Mouse (Mus musculus): Measurements from ENCODE around the gene Ebf1.

Ebf1 gene

DNA sequence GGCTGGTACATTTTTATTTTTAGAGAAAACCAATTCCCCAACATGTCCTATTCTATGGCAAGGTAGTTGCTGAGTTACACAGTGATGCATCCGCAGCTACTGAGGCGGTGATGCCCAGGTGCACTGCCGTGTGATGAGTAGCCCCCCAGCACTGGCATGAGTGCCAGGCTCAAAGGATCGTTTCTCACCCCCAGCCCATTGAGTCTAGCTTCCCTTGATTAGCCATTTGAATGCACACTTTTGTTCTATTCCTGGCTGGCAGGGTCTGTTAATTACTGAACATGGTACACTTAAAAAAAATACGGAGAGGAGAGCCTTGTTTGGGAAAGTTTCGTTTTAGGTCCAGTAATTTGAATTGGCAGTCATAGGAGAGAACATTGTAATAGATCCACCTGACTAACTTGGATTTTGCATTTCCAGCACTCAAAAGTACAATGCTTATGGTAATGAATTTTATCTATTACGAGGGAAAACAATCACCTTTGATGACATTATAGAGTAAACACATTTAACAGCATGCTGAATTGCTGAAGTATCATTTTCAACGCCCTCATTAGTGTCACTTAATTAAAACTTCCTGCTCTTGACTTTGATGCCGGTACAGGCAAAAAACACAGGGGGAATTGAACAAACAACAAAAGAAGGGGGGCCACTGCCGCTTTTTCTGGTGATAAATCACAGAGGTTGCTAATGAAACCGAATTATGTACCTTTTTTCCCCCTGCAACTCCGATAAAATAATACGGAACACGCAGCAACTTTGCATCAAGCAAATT, 167.3 kb downstream of the Ebf1 start:
- DNase-seq (ENCODE audit: low spot score) = no peak

GRCm38 (mm10) chr11:44785063-44785462, 167.9 kb downstream of the Ebf1 start:
- DNase-seq (ENCODE audit: low spot score) = no peak

GRCm38 (mm10) chr11:44785479-44785878, 168.4 kb downstream of the Ebf1 start:
- no peak for DNase-seq (ENCODE audit: low spot score)

DNA sequence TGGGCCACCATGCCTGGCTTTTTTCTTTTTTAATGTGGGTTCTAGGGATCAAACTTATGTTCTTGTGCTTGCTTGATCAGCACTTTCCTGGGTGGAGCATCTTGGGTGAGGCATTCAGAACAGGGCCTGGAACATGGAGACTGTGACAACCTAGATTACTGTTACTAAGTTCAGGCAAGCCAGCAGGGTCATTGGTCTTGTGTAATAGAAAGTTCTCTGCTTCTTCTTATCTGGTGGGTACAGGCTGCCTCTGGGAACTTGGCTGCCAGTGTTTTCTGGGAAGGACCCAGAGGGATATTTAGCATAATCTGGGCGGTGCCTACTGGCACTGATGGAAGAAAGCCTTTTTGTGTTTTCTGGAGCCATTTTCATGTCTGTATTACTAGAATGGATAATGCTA, 170.9 kb downstream of the Ebf1 start:
- DNase-seq (ENCODE audit: low spot score) = no peak

GRCm38 (mm10) chr11:44792816-44793215, 175.7 kb downstream of the Ebf1 start:
- no peak for DNase-seq (ENCODE audit: low spot score)

GRCm38 (mm10) chr11:44794883-44795282, 177.8 kb downstream of the Ebf1 start:
- DNase-seq (ENCODE audit: low spot score) = no peak

GRCm38 (mm10) chr11:44795767-44796166, 178.7 kb downstream of the Ebf1 start:
- DNase-seq (ENCODE audit: low spot score) = no peak

GRCm38 (mm10) chr11:44798270-44798669, 181.2 kb downstream of the Ebf1 start:
- no peak for DNase-seq (ENCODE audit: low spot score)

DNA sequence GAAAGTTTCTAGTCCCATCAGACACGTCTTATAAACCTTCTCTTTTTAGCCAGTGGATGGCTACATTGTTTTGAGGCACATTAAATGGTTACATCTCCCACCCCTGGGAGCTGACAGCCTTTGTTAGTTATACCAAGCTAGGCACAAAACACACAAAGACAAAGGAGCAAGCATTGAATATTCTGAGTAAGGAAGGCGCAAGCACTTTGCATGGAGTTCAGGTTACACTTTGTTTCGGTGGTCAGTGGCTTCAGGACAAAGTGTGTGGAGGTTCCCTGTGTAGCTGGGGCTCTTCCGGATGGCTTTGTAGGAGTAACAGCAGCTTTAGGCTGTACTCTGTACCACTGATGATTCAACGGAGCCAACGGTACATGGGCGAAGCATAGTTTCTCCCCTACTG, 186.9 kb downstream of the Ebf1 start:
- DNase-seq (ENCODE audit: low spot score) = no peak

- DNase-seq (ENCODE audit: low spot score) = peak; percentile 9
These were observed 189.5 kb downstream of the Ebf1 start for GRCm38 (mm10) chr11:44806589-44806988.

DNA sequence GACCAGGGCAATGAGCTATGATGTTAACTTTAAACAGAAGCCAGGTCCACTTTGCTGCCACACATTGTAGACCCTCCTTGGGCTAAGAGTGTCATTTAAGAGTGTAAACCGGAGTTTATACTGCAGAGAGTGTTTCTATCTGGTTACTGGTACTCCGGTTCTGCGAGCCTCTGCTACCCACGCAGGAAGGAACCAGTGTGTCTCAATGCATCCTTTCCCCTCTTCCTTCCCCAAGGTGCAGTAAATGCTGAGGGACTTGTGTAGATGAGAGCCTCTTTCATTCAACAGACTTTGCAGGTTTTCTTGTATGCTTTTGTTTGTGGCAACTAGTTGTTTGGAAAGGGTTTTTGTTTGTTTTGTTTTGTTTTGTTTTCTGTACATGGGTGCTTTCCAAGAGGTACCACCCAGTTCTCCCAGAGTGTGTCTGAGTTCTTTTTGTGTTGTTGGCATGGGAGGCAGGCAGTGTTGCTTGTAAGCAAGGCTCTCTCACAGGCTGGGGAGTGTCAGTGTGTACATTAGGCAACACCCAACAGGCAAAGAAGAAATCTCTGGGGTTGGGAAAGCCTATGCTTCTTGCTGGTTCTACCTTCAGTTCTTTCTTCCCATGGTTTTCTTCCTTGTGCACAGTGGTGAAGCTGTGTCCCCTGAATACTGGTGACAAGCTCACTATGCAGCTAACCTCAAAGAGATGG, 191.9 kb downstream of the Ebf1 start:
- DNase-seq (ENCODE audit: low spot score) = no peak

- DNase-seq (ENCODE audit: low spot score) = no peak
These were observed 193.9 kb downstream of the Ebf1 start for GRCm38 (mm10) chr11:44811007-44811406.

GRCm38 (mm10) chr11:44812193-44812746, 195.2 kb downstream of the Ebf1 start:
- no peak for DNase-seq (ENCODE audit: low spot score)

GRCm38 (mm10) chr11:44813534-44813933, 196.4 kb downstream of the Ebf1 start:
- DNase-seq (ENCODE audit: low spot score) = no peak

- DNase-seq (ENCODE audit: low spot score) = no peak
These were observed 197.7 kb downstream of the Ebf1 start for GRCm38 (mm10) chr11:44814847-44815246.

GRCm38 (mm10) chr11:44815991-44816390, 198.9 kb downstream of the Ebf1 start:
- DNase-seq (ENCODE audit: low spot score) = no peak

DNA sequence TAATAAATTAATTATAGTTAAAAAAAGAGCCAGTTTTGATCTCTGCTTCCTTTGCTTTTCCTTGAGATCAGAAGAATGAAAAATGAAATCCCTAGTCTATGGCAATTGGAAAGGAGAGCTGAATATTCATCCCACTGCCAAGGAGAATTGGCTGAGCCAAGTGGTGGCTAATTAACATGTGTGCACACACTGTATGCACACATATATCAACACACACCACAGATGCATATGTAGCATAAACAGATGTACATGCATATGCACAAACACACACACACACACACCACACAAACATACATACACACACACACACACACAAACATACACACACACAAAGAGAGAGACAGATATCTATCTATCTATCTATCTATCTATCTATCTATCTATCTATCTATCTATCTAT, 205.2 kb downstream of the Ebf1 start:
- DNase-seq (ENCODE audit: low spot score) = no peak

DNA sequence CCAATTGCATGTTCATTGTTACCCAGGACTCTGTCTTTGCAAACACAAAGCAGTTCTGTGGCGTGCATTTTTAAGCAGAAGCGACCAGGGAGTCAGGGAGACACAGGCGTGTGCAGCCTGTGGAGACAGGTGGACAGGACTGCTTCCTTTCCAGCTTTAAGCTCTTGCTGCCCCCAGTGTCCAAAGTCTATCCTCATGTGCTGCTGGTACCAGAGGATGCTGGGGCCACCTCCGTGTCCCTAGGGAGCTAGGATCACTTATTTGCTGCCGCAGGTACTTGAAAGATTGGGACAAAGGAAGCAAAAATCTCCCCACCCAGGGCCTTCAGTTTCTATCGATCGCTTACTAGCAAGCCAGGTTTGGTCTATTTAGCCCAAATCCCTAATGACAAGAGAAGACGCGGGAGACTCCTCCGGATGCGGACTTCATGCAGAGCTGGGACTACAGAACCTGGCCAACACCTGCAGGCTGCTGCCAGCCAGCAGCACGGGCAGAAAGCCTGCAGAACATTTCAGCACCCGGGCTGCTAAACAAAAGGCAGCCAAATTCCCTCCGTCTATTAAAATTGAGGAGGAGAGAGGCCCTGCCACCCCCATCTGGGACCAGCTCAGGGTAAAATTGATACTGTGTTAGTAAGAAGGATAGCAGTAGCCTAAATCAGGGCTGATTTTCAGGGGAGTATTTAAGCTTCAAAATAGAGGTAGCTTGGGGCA, 215.3 kb downstream of the Ebf1 start:
- no peak for DNase-seq (ENCODE audit: low spot score)

DNA sequence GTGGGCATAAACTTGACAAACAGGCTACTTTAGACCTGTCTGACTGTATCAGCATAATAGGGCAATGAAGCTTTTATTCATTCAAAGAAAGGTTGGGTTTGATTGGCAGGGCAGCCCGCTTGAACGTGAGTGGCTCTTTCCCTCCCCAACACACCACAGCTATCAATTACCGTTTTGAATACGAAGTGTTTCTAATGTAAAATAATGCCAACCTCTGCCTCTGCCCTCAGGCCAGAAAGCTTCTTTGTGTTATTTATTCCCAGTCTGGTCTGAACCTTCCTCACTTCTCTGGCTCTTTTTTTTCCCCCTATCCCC, 215.8 kb downstream of the Ebf1 start:
- DNase-seq (ENCODE audit: low spot score) = no peak

- peak; percentile 5 for DNase-seq (ENCODE audit: low spot score)
These were observed 216.4 kb downstream of the Ebf1 start for GRCm38 (mm10) chr11:44833351-44833996.

DNA sequence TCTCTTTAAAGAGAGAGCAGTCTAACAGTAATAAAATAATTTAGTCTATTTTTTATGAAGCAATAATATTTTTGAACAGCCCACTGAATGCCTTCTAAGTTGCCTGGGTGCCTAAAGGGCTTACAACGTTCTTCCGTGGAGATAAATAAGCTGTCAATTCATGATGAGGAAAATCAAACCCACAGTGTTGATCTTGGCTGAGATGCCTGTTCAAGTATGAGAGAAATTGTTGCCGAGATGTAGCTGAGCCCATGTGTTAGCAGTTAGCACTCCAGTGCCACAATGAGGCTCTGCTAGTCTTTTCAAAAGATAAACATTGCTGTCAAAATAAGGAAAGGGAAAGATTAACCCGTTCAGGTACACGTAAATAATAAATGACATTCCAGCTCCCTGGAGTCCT, 218.0 kb downstream of the Ebf1 start:
- no peak for DNase-seq (ENCODE audit: low spot score)

DNA sequence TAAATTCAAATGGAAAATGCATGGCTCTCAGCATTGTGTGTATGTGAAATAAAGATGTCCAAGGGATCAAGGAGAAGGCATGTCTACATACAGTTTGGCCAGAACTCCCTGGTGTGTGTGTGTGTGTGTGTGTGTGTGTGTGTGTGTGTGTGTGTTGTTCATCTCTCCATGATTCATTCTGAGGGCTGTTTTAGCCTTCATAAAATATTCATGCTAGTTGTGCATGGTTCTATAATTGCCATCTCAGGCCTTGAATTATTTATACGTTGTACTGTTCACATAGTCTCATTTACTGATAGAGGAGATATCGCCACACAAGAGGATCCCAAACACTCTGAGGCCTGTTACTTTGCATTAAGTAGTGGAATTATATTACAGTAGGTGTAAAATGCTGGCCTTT, 220.5 kb downstream of the Ebf1 start:
- DNase-seq (ENCODE audit: low spot score) = no peak
